Mouse (Mus musculus) layer of hippocampus, postnatal 36 days (tissue): ENCODE data around the gene Tnik. TPM values are rescaled to one million over a fixed set of nuclear protein-coding genes. Genes with fewer than 3 reads are reported as not detected.

ENCODE experiments used
- DNase-seq, 2 experiments: peaks; one replicate each; pipeline ENCODE4 v3.0.0; 2022
- total RNA-seq, 2 experiments: library from RNA; stranded (reverse); gene quantifications; 2 replicates each; pipeline ENCODE4 v1.2.3; 2021

Tnik gene
- total RNA-seq, 2 experiments from 2014 or later, result 197 to 209 TPM

DNA sequence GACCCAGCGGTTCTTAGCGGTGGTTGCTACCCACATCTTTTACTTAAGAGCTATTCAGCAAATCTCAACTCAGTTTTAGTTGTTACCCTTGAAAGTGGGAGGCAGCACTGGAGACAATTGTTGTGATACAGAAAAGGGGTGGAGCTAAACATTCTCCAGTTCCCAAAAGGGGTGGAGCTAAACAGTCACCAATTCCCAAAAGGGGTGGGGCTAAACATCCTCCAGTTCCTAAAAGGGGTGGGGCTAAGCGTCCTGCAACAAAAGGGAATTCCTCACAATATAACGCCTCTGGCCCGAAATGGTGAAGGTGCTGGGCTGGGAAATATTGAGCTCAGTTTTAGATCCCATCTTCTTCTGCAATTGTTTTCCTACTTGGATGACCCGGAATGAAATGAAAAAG, 363.8 kb downstream of the Tnik start:
- no peak for DNase-seq

DNA sequence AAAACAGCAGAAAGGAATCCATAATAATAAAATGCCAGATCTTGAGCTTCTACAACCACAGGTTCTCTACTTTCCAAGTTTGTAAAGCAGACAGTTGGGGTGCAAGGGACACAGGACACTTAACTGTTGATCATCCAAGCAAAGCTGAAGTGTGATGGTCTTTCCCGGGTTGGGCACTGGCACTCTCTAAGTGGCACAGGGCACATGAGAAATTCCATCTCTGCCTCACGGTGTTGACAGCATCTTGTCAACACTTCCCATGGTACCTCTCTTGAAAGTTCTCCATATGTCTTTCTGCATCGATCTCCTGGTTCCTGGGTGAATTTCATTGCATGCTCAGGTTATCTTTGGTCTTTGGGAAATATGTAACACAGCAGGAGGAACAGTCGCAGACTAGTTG, 373.8 kb downstream of the Tnik start:
- DNase-seq, result no peak

DNA sequence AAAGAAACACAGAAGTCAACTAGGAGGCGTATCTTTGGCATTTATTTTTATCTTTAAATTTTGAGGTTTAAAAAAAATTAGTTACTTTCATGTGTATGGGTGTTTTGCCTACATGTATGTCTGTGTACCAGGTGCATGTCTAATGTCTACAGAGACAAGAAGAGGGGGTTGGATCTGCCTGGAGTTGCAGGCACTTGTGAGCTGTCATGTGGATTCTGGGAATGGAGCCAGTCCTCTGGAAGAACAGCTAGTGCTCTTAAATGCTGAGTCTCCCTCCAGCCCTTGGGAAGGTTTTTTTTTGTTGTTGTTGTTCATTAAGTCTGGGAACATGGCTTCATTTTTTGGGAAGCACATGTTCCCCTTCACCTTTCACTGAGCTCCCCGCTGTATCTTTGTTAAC, 375.9 kb downstream of the Tnik start:
- peak; percentile 47 to 49 for DNase-seq

DNA sequence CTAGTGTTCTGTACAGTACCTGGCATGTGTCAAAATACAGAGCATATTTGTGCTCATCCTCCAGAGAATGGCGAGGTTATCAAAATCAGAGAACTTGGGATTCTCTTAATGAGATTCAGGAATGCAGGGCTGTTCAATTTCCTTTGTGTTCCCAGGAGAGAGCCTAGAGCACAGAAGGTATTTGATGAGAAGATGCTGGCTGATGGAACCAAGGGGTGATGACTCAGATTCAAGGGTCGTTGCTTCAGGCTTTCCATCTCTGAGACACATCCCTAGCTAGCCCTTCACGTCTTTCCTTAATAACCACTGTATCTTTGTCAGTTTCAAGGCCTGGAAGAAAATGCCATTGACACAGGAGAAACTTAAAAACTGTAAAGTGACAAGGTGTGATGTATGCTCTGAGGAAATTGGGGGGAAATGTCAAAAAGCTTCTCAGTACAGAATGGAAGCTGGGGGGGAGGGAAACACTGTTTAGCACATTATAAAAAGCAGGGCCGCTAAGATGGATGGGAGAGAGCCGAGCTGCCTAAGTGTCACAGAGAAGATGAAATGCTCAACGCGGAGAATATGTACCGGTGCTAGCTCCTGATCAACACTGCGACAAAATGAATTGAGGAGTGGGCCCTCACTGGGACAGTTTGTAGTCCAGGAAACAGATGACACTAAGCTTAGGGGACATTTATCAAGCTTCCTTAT, 380.4 kb downstream of the Tnik start:
- DNase-seq, result no peak

DNA sequence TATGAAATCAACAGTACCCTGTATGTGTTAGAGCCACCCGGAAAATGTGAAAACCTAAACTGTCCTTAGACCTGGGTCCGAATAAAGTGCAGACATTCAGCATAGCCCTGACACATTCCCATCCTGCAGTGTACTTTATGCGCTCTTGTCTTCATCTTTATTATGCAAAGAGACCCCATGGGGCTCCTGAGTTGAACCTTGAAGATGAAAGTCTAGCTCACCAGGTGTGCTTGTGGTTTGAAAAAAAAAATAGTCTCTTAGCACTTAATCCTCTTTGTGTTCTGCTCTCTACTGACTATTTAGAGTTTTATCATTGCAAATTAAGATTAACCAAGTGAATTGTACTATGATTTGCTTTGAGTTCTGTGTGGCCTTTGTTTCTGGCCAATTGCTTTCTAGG, 389.6 kb downstream of the Tnik start:
- no peak for DNase-seq

DNA sequence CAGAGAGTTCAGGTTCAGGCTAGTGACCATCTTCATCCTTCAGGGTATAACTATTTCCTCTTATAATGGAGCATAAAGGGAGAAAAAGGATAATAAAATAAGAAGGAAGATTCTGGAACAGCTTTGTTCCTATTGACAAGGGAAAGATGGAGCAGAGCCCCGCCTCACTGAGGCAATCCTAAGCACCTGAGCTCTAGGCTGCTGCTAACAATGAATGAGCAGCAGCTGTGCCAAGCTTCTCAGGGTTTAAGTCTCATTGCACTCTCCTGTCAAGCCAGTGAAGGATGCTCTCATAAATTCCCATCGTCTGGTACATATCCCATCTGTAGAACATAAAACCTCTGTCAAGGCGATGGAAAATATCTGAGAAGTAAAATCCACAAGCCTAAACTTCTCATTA, 390.0 kb downstream of the Tnik start:
- no peak for DNase-seq

DNA sequence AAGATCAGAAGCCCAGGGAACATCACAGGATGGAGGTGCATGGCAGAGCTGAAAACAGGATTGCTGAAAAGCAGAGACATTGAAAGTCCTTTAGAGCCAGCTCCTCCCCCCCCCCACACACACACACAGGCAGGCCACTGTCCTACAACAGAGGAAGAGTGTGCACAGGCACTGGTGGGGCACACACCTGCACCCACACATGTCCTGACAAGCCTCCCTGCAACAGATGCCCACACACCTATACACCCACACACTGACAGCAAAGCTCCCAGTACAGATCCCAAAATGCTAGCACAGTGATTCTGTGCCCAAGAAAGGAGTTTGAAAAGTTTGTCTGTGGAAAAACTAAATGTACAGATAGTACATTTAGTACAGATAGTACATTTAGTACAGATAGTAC, 391.7 kb downstream of the Tnik start:
- no peak for DNase-seq

DNA sequence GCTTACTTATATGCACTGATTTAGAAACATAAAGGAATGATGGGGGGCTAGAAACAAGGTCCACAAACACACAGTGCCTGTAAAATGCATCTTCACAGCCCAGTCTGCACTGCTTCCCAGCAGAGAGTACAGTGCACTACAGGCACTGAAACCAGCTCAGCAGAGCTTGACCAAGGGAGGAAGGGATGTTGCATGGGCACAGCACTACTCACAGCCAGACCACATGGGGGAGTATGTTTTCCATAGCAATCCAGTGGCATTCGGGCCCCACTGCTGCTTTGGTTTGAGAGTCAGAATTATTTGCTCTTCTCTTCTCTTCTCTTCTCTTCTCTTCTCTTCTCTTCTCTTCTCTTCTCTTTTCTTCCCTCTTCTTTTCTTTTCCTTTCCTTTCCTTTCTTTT, 395.3 kb downstream of the Tnik start:
- DNase-seq, result no peak

DNA sequence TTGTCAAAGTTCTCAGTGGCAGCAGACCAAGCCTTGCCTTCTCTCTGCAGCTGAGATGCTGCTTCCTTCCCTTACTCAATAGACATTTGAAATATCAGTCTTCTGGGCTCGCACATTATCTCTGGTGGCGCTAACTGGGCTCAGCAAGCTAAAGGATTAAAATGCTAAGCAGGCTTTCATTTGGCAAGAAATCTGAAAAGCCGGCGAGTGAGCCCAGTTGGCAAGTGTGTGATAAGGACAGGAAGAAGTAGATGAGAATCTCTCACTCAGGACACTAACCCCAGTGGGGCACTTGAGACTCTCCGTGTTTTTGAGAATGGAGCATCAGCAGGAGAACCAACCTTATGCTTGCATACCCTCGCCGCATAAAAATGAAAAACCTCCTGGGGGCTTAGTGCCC, 417.8 kb downstream of the Tnik start:
- no peak for DNase-seq

DNA sequence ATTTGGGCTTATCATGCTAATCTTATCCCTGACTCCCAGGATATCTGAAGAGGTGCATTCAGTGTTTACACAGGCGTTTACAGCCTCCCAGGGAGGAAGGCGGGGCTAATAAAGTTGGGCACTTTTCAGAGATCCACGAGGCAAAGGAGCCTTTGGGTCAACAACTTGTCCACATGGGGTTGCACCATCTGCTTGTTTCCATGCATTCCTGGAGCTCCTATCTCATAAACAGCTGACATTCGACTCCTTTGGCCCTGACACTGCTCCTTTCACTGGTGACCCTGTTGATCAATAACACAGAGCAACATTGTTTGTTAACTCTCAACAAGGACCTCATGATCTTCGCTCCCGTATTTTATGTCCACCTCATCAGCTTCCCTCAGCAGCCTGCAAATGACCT, 418.9 kb downstream of the Tnik start:
- DNase-seq, result no peak

DNA sequence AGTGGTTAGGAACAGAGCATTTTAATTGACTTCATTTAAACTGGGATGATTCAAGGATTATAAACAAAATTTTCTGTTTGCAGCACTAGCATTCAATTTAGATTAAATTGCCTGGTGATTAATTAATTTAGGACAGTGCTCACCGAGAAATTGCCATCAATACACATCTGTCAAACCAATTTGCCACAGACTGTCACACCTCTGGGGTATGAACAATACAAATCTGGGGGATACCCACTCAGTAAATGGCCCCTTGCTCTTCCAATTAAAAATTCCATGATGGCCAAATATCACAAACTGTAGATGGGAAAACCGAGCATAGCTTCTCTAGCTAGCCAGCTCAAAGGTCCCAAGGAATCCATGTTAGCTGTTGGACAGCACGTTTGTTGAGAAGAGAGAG, 419.4 kb downstream of the Tnik start:
- DNase-seq, result no peak

DNA sequence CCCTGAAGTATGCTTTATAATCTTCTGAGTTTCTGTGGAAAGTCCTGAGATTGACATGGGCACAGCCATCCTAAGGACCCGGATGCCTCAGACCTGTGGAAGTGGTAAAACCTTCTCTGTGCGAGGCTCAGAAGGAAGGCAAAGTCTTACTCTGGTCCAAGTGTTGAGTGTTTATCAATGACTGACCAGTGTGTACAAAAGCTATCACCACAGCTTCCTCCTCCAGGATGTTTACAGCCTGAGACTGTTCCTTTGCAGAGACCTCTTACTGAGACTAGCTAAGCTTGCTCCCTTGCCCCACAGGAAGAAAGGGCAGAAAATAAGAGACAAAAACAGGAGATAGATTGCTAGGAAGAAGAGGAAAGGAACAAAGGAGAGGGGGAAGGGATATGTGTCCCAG, 422.5 kb downstream of the Tnik start:
- no peak for DNase-seq

DNA sequence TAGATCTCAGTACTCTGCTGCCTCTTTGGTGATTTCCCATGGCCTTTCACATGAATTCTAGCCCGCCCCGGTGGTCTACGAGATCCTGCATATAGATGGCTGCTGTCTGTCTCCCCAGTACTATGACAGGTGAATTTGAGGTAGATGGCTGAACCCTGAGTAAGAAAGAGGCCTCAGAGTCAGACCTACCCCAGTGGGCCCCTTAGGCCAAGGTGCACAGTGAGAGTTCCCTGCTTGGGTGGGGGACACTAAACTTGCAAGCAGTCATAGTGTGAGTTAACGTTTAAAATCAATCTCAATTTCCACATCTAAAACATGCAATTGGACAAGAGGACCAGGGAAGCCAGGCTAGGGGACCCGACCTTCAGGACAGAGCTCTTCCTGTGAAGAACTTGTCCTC, 431.8 kb downstream of the Tnik start:
- no peak for DNase-seq

DNA sequence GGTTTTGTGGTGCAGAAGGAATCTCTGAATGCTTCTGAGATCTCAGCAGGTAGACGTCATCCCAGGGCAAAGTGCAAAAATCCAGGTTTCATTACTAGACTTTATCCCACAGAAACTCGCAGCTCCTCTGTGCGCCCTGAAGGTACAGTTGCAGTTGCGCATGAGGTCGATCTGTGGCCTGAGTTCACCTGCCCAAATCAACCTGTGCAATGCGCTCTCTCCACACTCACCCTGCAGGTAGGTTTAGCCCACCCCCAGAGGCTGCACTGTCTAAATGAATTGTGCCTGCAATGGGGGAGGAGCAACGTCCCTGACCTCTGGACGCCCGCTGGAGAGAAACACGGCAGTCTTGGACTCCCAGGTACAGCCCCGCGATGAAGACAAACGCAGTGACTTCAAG, 432.6 kb downstream of the Tnik start:
- no peak for DNase-seq

DNA sequence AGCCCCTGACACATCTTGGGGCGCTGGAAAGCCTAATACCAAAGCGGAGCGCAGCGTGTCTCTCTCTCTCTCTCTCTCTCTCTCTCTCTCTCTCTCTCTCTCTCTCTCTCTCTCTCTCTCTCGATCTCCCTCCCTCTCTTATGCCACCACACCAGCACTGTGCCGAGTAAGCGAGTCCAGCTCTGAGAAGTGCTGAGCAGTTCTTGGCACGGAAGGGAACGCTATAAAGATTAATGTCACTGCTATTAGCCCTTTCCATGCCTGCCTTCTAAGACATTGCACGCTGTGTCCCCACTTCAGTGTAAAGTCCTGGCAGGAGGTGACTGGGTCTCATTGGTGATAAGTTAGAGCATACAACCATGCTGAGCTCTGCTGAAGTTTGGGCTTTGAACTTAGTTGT, 433.1 kb downstream of the Tnik start:
- DNase-seq, result no peak

DNA sequence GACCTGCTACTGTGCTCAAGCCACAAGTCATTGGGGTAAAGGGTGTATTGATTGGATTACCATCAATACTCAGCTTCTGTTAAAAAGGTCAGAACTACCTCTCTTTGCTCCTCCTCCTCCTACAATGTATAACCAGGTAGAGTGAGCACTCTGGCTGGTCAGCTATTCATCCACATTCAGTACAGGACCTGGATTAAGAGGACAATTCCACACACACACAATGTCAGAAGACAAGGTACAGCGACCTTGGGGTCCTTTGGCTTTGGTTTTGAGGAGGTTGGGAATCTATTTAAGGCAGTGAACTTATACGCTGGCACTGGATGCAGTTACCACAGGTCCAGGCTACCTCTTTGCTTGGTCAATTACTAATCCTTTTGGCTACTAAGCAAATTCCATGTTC, 434.8 kb downstream of the Tnik start, which contains the start of gene Slc2a2:
Gene Slc2a2 (plus strand): TSS at position 107 of the 400 bp plus-strand sequence.
- DNase-seq, result no peak

DNA sequence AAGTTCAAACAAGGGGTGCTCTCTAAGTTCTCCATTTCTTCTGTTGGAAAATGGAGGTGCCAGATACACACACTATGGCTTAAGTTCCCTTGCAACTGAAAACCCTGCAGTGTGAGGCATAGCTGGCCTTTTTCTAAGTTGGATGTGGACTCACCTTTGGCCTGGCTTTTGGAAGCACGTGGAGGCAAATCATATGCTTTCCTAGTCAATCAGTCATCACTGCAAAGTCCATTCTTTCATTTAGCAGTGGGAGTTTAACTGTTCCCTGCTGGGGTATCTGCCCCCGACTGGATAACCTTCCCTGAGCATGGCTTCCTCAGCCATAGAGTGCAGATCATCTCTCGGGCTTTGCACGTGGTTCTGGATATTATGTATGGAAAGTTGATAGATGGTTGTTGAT, 436.6 kb downstream of the Tnik start:
- DNase-seq, result no peak

DNA sequence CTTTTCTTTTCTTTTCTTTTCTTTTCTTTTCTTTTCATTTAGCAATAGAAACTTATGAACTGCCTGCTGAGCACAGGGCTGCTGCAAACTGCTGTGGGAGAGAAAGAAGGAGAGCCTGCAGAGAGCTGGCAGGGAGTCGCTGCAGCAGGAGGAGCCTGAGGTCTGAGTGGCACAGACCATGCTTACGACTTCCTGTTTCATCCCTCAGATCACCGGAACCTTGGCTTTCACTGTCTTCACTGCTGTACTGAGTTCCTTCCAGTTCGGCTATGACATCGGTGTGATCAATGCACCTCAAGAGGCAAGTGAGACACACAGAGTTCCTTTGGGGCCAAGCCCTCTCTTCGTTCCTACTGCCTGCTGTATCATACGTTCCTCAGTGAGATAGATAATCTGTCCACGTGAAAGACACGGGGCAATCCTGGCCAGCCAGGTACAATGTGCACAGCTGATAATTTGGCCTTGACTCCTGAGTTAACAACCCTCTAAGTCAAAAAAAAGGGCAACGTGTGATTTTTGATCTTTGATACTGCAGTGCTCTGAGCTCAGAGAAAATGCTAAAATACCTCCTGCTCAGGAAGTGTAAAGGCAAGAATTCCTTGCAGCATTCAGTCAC, 442.6 kb downstream of the Tnik start:
- DNase-seq, result no peak

DNA sequence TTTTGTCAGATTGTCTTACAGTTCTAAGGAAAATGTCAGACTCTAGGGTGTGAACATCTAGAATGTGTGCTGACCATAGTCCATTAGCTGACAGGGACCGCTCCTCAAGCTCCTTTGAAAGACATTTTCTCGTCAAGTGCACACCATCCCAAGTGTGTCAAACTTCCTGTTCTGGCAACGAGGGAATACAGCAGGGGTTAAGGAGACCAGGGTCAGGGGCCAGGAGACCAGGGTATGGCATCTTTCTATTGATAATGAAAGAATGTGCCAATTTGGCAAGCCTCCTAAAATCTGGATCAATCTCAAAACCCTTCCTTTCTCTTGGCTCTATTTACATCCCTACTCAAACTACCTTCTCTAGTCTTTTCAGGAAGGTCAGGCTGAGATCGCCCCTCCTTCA, 443.7 kb downstream of the Tnik start:
- DNase-seq, result no peak

DNA sequence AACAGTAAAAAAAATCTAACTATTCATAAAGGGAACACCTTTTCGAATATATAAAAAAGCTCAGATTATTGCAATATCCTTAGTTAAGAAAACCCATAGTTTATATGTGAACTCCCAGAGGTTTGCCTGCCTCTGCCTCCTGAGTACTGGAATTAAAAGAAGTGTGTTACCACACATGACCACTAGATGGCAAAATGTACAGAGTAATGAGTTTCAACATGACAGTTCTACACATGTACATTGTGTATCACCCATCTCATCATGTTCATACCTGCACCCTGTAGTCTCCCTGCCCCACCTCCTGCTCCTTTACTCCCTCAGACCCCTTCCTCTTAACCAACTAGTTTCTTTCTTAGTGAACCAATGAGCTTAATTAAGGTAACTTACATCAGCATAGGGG, 446.7 kb downstream of the Tnik start:
- DNase-seq, result no peak

DNA sequence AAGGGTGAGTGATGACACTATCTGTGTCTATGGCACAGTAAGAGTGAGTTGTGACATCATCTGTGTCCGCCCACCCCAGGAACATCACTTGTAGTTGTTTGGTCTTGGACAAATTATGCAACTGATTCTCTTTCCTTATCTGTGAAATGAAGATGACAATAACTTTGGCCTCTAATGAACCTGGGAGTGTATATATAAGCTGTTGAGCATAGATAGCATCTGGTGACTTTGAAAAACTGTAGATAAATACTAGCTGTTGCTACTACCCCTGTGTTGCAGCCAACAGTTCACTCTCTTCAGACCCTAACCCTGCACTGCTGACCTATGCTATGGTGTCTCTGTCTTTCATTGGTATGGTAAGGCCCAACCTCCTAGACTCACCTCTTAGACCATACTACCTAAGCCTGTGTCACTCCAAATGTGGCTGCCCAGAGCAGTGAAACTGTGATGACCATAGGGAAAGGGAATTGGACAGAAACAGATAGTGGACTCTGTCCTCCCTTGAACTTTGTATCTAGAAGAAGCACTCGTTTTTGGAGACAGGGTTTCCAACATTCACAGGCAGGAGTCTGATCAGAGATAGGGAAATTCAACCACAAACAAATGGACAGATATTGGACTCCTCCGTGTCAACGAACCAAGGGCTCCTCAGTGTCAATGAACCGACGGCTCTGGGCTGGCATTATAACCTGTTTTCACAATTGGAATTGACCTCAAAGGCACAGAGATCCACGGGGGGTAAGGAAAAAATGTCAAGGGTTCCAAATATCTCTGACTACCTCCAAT, 451.1 kb downstream of the Tnik start:
- DNase-seq, result no peak

DNA sequence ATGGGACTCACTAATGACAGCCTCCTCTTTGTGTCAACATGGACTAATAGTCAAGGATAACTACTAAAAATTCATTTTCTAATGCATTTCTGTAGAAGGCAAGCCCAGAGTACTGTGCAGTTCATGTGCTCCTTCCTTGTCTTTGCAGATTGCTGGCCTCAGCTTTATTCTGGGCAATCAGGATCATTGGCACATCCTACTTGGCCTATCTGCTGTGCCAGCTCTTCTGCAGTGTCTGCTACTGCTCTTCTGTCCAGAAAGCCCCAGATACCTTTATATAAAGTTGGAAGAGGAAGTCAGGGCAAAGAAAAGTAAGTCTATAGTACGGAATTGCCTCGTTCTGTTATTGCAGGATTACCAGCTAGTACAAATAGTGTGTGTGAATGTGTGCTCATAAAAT, 455.5 kb downstream of the Tnik start:
- no peak for DNase-seq

DNA sequence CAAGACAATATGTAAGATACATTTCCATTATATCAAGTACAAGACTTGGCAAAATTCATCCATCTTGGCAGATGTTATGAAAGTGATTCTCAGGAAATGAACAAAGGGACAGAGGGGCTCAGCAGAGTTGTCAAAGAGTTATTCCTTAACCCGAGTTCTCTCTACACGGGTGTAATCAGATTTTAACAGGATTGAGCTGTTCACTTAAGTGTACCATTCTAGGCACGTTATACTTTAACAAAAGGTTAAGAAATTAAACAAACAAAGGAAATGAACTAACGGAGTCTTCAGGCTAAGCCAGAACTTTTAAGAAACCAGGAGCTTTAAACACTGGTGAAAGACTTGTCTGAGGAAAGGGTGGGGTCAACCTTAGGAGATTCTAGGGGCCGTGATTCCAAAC, 458.2 kb downstream of the Tnik start:
- no peak for DNase-seq

DNA sequence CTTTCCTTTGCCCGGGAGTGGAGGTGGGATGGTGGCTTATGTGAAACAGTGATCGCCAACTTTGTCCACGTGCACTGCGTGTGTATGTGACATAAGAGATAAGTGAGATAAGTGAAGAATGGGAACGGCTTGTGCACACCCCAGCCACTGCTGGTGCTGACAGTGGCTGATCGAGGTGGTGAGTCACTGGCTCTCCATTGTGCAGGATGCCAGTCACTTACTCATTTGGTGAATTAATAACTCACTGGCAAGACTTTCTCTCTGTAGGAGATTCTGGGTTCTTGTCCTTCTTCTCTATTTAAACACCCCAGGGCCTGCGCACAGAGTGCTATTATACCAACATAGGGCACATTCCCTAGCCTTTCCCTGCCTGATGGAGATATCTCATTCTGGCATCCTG, 458.8 kb downstream of the Tnik start:
- no peak for DNase-seq
